Mouse (Mus musculus) small intestine, adult 2 months (tissue): Measurements from ENCODE around the gene Faap20. TPM values are rescaled to one million over a fixed set of nuclear protein-coding genes. Genes with fewer than 3 reads are reported as not detected.
A peak's percentile ranks its signal among the peaks of the same experiment; 100 is the strongest.

ENCODE experiments used
- H3K27ac ChIP-seq: fragments of 200-500 bp; 2 replicates; pipeline ENCODE4 v1.5.1; 2012; ENCODE audit warnings: low read depth, low read length, control low read depth, inconsistent platforms; ENCODE audit not compliant: insufficient read depth
- H3K27me3 ChIP-seq: fragments of 200-500 bp; 2 replicates; pipeline ENCODE4 v1.6.1; 2012; ENCODE audit warnings: mild to moderate bottlenecking, moderate library complexity, low read length, inconsistent platforms; ENCODE audit not compliant: control insufficient read depth, insufficient read depth
- H3K36me3 ChIP-seq: fragments of 200-500 bp; 2 replicates; pipeline ENCODE4 v1.6.1; 2012; ENCODE audit warnings: mild to moderate bottlenecking, low read length, control low read depth, inconsistent platforms; ENCODE audit not compliant: control insufficient read depth, insufficient read depth
- H3K4me1 ChIP-seq: fragments of 200-500 bp; 2 replicates; pipeline ENCODE4 v1.6.1; 2012; ENCODE audit warnings: low read length, inconsistent platforms, mixed read lengths; ENCODE audit not compliant: control insufficient read depth, insufficient read depth, insufficient read length
- H3K4me3 ChIP-seq: fragments of 200-500 bp; 2 replicates; pipeline ENCODE4 v1.5.1; 2012; ENCODE audit warnings: low read depth, mild to moderate bottlenecking, control low read depth, inconsistent platforms, low read length, moderate library complexity
- CTCF ChIP-seq: fragments of 200-500 bp; IDR thresholded peaks from 2 replicates; pipeline ENCODE4 v1.5.1; 2012; ENCODE audit warnings: low read depth, mild to moderate bottlenecking, control low read depth, inconsistent platforms, low read length, moderate library complexity, mixed read lengths; ENCODE audit not compliant: insufficient replicate concordance, insufficient read length; ENCODE audit errors: extremely low read depth
- POLR2A ChIP-seq: fragments of 200-500 bp; IDR thresholded peaks from 2 replicates; pipeline ENCODE4 v1.6.1; 2012; ENCODE audit warnings: low read depth, mild to moderate bottlenecking, control low read depth, inconsistent platforms, low read length, moderate library complexity
- WGBS: fragments of 180-500 bp; shearing (Covaris S2); methylation state at CpG from one replicate; pipeline ENCODE4 v1.1.7; 2018; 5-methylcytosine and 5-hydroxymethylcytosine counted together
- polyA plus RNA-seq: library from polyadenylated mRNA; depleted of rRNA; stranded (reverse); fragments of >200 nt; gene quantifications from 2 replicates; pipeline ENCODE4 v1.2.3, GENCODE M21; 2012

Faap20 gene
- polyA plus RNA-seq, 1 experiment = 52.0 TPM

- Histone ChIP-seq H3K27me3 (no peaks in the 10 kb centered on the region), H3K27ac (peak overlapping the region; percentile 23)
Observed at GRCm38 (mm10) chr4:155221599-155222551, 27.7 kb upstream of the Faap20 start.

GRCm38 (mm10) chr4:155222552-155222840 is 27.1 kb upstream of the Faap20 start, which contains the start of gene Ski:
Gene Ski, minus strand, starts transcription at chr4:155222592.
- TF ChIP-seq POLR2A = no peak
- 15% methylated on average over 60 of the region's 63 CpGs for WGBS
- Histone ChIP-seq H3K27ac (peak within 1 kb of the TSS; percentile 93), H3K4me1 (peaks cover 33% of the 10 kb centered on the region), H3K36me3 (no peaks in the 10 kb centered on the region), H3K27me3 (no peaks in the 10 kb centered on the region), H3K4me3 (peak within 1 kb of the TSS; percentile 91)

More at GRCm38 (mm10) chr4:155221599-155222551, 27.7 kb upstream of the Faap20 start:
- Histone ChIP-seq H3K4me3 (peak overlapping the region; percentile 91), H3K36me3 (no peaks in the 10 kb centered on the region), H3K4me1 (peaks cover 35% of the 10 kb centered on the region)
- under 1% methylated on average over 91 of the region's 93 CpGs for whole genome bisulfite sequencing
- TF ChIP-seq POLR2A (no peak), CTCF (no peak)

- Histone ChIP-seq H3K27ac (peak overlapping the region; percentile 93), H3K27me3 (no peaks in the 10 kb centered on the region), H3K4me3 (peak overlapping the region; percentile 71), H3K4me1 (peaks cover 27% of the 10 kb centered on the region), H3K36me3 (no peaks in the 10 kb centered on the region)
- TF ChIP-seq CTCF = no peak
- TF ChIP-seq POLR2A = peak; percentile 81
- 9% methylated on average over 114 of the region's 116 CpGs for WGBS
Observed at GRCm38 (mm10) chr4:155222841-155223593, 26.6 kb upstream of the Faap20 start.

GRCm38 (mm10) chr4:155223594-155224528 is 25.7 kb upstream of the Faap20 start:
- Histone ChIP-seq H3K27ac (peak overlapping the region; percentile 93), H3K27me3 (no peaks in the 10 kb centered on the region), H3K4me3 (peak overlapping the region; percentile 71), H3K36me3 (no peaks in the 10 kb centered on the region), H3K4me1 (peaks cover 19% of the 10 kb centered on the region)
- no peak for TF ChIP-seq POLR2A
- 36% methylated on average over 20 of the region's 20 CpGs for WGBS

- no peak for TF ChIP-seq POLR2A
- no peak for TF ChIP-seq CTCF
- 92% methylated on average over 5 of the region's 5 CpGs for WGBS
- no peak overlapping the region for H3K27ac ChIP-seq
- peaks cover 6% of the 10 kb centered on the region; the same call in 1 of the 2 replicates for H3K4me1 ChIP-seq
- H3K27me3 ChIP-seq = no peaks in the 10 kb centered on the region
- no peaks in the 10 kb centered on the region for H3K36me3 ChIP-seq
- no peak overlapping the region for H3K4me3 ChIP-seq
Observed at GRCm38 (mm10) chr4:155225918-155226317, 23.7 kb upstream of the Faap20 start.

- no peak overlapping the region for H3K4me3 ChIP-seq
- no peak overlapping the region for H3K27ac ChIP-seq
- peaks cover 6% of the 10 kb centered on the region; the same call in 1 of the 2 replicates for H3K4me1 ChIP-seq
- no peaks in the 10 kb centered on the region for H3K36me3 ChIP-seq
- TF ChIP-seq CTCF (no peak), POLR2A (no peak)
- 70% methylated on average over 4 of the region's 4 CpGs for WGBS
- H3K27me3 ChIP-seq = no peaks in the 10 kb centered on the region
Observed at GRCm38 (mm10) chr4:155227986-155228385, 21.6 kb upstream of the Faap20 start.
